Mouse (Mus musculus): ENCODE measurements around the gene Alox12. TPM values are rescaled to one million over a fixed set of nuclear protein-coding genes. Genes with fewer than 3 reads are reported as not detected.
A peak's percentile ranks its signal among the peaks of the same experiment; 100 is the strongest.

Gene Alox12
- total RNA-seq, 2 experiments from 2014 or later = 1.3 to 1.7 TPM

GRCm38 (mm10) chr11:70242591-70242990 lies 12.6 kb downstream of the Alox12 start:
- DNase-seq (ENCODE audit: low spot score in 2 of 2) = no peak

GRCm38 (mm10) chr11:70239541-70240279 lies 15.4 kb downstream of the Alox12 start, which contains the start of the genes Gm21988 and Rnasek:
Gene Gm21988, minus strand, starts transcription at chr11:70239830.
Gene Rnasek, minus strand, starts transcription at chr11:70239842.
- DNase-seq (ENCODE audit: low spot score in 2 of 2) = peak in 1 of 2 experiments; percentile 81

GRCm38 (mm10) chr11:70238591-70239440 lies 16.3 kb downstream of the Alox12 start:
- no peak for DNase-seq (ENCODE audit: low spot score in 2 of 2)

- peak; percentile 96 to 98 for DNase-seq (ENCODE audit: low spot score in 2 of 2)
Measured at GRCm38 (mm10) chr11:70237457-70238167, 17.5 kb downstream of the Alox12 start, which contains the start of gene 0610010K14Rik. Gene 0610010K14Rik, minus strand, starts transcription at chr11:70237914.

- DNase-seq (ENCODE audit: low spot score in 2 of 2) = no peak
Measured at GRCm38 (mm10) chr11:70236717-70237116, 18.4 kb downstream of the Alox12 start.

- DNase-seq (ENCODE audit: low spot score in 2 of 2) = no peak
Measured at GRCm38 (mm10) chr11:70235254-70235900, 19.8 kb downstream of the Alox12 start.

DNA sequence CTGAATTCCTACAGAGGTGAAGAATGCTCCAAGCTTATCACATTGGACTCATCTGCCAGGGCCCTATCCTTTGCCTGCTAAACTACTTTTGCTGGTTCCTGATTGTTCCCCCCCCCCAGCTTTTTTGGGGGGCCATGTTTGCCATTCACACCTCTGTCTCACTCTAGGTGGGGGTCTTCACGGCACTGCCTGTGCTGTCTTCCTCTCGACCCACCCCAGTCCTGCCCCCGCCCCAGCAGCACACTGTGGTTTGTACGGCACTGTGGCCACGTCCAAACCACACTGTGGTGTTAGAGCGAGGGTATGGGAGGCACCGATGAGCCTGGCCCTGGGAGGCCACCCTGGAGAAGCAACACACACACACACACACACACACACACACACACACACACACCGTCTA lies 20.7 kb downstream of the Alox12 start:
- DNase-seq (ENCODE audit: low spot score in 2 of 2) = no peak

- DNase-seq (ENCODE audit: low spot score in 2 of 2) = no peak
Measured at GRCm38 (mm10) chr11:70234037-70234436, 21.1 kb downstream of the Alox12 start.

DNA sequence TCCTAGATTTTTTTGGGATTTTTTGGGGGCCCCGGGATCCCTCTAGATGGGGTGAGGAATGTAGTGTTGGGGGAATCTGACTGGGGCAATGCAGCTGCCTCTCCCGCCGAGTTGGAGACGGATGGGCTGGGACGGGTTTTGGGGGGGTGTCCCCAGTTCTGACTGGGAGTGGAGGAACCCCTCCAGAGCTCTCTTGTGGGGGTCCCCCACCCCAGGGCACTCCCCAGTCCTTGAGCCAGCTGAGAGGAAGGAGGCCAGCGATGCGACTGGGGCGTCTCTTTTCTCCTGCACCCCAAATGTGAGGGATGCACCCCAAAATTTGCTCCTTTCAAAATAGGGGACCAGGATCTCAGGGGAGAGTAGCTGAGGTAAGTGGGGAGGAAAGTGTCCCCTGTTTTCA lies 22.1 kb downstream of the Alox12 start:
- no peak for DNase-seq (ENCODE audit: low spot score in 2 of 2)

DNA sequence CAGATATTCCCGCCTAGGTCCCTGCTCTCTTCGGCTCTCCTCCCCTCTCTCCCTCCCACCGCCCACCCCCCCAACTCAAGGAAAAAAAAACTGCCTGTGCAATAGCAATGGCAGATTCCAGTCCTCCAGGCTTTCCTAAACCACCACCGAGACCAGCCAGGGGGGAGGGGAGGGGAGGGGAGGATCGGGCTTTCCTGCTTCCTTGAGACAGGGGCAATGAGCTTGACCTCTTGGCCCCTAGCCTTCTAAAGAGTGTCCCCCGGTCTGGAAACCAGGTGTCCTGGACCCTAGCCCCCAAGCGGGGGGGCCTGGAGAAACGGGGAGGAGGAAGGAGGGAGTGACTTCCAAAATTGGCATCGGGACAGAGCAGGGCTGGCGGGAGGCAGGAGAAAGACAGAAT lies 22.6 kb downstream of the Alox12 start:
- peak in 1 of 2 experiments; percentile 66 for DNase-seq (ENCODE audit: low spot score in 2 of 2)

- peak; percentile 85 to 87 for DNase-seq (ENCODE audit: low spot score in 2 of 2)
Measured at GRCm38 (mm10) chr11:70230239-70230727, 24.9 kb downstream of the Alox12 start.

- DNase-seq (ENCODE audit: low spot score in 2 of 2) = no peak
Measured at GRCm38 (mm10) chr11:70229260-70230010, 25.7 kb downstream of the Alox12 start, which contains the start of gene Bcl6b. Gene Bcl6b, minus strand, starts transcription at chr11:70229798.

DNA sequence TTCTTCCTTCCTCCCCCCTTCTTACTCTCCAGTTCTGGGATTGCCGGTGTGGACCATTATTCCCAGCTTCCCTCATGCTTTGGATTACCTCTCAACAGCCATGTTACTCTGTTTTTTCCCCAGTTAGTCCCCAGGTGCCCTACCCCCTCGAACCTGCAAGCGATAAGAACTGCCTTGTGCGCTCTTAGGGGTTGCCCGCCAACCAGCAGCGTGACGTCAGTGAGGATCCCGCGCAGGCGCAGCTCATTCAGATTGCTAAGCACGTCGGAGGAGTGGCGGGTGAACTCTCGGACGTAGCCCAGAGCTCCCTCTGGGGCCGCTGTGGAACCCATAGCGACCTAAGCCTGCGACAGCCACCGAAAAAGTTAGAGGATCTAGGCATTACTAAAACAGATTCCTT lies 26.3 kb downstream of the Alox12 start:
- DNase-seq (ENCODE audit: low spot score in 2 of 2) = peak in 1 of 2 experiments; percentile 71

DNA sequence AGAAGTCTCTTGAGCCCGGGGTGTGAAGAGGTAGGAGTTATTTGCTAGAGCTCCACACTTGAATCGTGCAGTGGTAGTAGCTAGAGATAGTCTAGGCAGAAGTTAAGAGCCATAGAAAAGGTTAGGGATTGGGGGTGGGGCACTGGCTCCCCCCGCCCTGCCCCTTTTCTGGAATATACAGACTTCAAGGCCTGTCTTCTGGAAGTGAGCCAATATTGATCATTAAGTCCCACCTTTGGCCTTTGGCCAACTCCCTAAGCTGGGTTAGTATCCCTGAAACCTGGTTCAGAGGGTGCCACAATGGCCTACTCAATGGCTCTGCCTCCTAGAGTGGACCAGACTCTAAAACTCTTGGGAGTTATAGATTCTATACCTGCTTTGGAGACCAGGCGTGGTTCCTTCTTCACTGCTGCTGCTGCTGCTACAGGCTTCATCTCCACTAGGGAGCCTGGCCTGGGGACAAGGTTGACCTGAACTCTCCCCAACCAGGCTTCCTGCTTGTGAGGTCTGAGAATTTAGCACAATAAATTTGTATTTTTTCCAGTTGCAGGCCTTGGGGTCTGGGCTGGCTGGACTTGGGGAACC lies 27.4 kb downstream of the Alox12 start:
- no peak for DNase-seq (ENCODE audit: low spot score in 2 of 2)

DNA sequence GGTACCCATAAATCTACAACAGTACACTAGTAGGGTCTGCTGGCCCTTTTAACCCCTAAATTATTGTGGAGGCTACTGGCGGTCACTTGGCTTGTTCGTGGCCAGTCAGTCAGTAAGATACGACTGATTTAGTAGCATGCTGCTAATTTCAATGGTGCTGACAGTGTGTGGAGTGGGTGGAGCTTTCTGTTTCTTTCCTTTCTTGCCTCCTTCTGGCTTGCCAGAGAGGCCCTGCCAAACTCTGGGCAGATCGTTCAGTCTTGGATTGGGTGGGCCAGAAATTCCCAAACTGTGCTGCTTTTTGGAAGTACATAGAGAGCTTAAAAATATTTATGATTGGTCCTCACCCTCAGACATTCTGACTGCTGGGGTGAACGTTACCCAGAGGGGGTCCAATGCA lies 28.0 kb downstream of the Alox12 start:
- no peak for DNase-seq (ENCODE audit: low spot score in 2 of 2)

- no peak for DNase-seq (ENCODE audit: low spot score in 2 of 2)
Measured at GRCm38 (mm10) chr11:70226602-70226890, 28.6 kb downstream of the Alox12 start.

- no peak for DNase-seq (ENCODE audit: low spot score in 2 of 2)
Measured at GRCm38 (mm10) chr11:70225798-70226601, 29.2 kb downstream of the Alox12 start.

DNA sequence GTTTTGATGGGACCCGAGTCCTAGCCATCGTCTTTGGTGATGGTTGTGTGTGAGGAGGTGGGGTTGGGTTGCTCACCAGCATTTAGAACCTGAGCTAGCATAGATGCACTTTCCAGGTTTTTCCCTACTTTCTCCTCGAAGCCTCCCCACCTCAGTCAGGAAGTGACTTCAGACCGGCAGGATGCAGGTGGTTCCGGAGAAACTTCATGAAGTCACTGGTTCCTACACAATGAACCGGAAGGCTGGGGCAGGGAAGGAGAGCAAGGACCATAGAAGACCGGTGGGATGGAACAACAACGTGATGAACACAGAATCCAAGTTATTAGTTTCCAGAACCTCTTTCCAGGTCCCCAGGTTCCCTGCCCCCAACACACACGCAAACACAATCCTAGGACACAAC lies 31.4 kb downstream of the Alox12 start:
- no peak for DNase-seq (ENCODE audit: low spot score in 2 of 2)
